Mouse (Mus musculus) adrenal gland, adult 8-10 months (tissue): ENCODE measurements around the gene Gm28041. TPM values are rescaled to one million over a fixed set of nuclear protein-coding genes. Genes with fewer than 3 reads are reported as not detected.
"Not testable (repeated sequence)": the region's sequence is repeated elsewhere in the genome, so short reads cannot be mapped to it uniquely, and the experiment has no call there.

ENCODE experiments used
- DNase-seq: peaks from one replicate; pipeline ENCODE4 v3.0.0; 2022
- total RNA-seq, 4 experiments: library from RNA; stranded (reverse); gene quantifications; 2 replicates each; pipeline ENCODE4 v1.2.4; 2022

Gene Gm28041
- total RNA-seq = 1 to 10 TPM in 3 of 4 experiments, under 1 TPM in 1; 0.46 to 3.7 (median 1.6) TPM

- DNase-seq = peak; percentile 61
These were observed at the start of gene Gm28041, which contains the start of gene Zfp456 for GRCm38 (mm10) chr13:67375050-67375911. Gene Gm28041, minus strand, starts transcription at chr13:67375733. Gene Zfp456, minus strand, starts transcription at chr13:67375810.

DNA sequence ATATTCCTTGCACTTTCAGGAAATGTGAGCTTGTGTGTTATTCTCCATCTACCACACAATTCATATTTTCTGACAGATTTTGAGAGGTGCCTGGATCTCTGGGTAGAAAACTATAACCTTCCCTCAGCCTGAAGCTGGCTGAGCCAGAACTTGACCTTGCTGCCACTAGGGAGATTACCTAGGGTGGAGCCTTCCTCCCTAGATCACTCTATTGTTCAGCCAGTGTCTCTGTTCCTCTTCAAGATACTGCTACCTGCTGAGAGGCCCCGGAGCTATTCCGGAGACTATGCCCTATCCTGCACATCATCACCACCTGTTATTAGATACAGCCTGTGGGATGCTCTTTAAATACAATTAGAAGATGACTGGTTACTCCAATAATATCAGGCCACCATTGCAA is 47.0 kb upstream of the Gm28041 start:
- not testable (repeated sequence) for DNase-seq

- DNase-seq = peak; percentile 16
These were observed 45.8 kb upstream of the Gm28041 start, which contains the start of gene Zfp459 for GRCm38 (mm10) chr13:67421207-67421857. Gene Zfp459, minus strand, starts transcription at chr13:67421418.

DNA sequence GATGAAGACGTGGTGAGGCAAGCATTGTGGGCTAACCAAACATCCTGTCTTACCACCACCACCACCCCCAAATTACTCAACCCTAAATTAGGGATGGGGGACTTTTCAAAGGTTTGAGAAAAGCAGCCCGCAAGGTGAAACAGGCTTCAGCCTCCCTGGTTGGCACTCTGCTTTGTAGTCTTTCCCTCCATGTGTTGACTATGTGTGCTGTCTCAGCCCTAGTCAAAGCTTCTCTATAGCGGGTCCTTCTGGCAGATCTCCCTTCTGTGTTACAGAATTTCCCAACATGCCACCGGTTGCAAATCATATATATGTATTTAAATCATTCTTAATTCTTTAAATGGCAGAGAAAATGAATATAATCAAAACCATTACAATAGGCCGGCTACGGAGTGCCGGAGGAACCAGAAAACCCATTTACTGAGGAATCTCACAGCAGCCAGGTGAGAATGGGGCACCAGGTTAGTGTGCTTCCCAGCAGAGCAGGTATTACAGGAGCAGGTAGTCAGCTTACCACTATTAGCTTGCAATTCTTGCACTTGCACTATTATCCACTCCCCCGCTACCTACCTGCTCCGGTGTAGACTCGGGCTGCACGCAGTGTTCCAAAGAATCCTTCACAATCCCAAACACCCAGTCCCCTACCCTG is 45.1 kb upstream of the Gm28041 start:
- DNase-seq = no peak

DNA sequence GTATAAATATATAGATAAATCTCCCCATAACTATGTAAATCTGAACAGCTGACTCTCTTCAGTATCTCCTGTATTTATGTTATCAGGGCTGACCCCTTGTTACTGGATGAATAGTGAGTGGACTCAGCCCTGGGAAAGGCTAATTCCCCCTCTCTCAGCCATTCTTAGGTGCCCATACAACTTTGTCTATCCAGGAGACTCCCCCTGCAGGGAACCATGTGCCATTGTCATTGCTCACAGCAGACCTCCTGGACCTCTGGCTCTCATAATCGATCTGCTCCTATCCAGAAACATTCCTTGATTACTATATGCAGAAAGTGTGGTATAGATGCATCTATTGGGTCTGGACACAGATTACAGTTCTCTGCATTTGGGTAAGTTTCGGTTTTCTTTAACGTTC is 41.3 kb upstream of the Gm28041 start:
- no peak for DNase-seq

- no peak for DNase-seq
These were observed 40.2 kb upstream of the Gm28041 start for GRCm38 (mm10) chr13:67415759-67416158.

GRCm38 (mm10) chr13:67413634-67414033 is 38.1 kb upstream of the Gm28041 start:
- not testable (repeated sequence) for DNase-seq

DNA sequence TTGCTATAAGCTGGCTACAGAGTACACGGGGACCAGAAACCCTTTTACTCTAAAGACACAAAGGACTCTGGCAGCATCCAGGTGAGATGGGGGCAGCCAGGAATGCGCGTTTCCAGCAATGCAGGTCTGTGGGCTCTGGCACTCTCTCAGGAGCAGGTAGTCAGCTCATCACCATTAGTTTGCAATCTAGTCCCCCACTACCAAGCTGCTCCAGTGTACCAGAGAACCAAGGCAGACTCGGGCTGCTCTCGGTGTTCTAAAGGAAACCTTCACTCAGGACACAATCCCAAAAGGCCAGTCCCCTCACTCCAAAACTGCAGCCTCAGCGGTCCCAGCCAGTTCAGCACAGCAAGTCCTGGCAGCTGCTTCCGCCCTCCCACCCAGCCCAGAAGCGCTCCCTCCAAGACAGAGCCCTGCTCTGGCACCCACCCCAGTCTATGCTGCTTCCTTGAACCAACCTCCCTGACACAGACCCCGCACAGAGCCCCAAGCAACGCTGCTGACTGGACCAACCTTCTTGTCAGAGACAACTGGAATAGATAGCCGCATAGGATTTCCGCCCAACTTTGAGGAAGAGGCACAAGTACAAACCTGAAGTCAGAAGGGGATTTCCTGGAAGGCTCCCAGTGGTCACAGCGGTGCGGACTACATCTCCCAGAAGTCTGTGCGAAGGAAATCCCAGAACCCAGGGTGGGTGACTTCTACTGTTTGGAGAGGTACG is 23.8 kb upstream of the Gm28041 start, which contains the start of gene Zfp429:
Zfp429 (minus strand) TSS at position 637 of the 721 bp plus-strand sequence.
- peak; percentile 59 for DNase-seq

DNA sequence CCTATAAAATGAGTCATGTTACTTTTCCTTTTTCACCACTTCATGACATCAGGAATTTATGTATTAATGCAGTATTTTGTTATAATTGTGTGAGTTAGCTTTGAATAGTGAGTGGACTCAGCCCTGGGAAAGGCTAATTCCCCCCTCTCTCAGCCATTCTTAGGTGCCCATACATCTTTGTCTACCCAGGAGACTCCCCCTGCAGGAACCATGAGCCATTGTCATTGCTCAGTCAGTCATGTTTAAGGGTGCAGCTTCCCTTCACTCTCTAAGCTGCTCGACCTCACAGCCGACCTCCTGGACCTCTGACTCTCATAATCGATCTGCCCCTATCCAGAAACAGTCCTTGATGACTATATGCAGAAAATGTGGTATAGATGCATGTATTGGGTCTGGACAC is 722 bp upstream of the Gm28041 start:
- not testable (repeated sequence) for DNase-seq

DNA sequence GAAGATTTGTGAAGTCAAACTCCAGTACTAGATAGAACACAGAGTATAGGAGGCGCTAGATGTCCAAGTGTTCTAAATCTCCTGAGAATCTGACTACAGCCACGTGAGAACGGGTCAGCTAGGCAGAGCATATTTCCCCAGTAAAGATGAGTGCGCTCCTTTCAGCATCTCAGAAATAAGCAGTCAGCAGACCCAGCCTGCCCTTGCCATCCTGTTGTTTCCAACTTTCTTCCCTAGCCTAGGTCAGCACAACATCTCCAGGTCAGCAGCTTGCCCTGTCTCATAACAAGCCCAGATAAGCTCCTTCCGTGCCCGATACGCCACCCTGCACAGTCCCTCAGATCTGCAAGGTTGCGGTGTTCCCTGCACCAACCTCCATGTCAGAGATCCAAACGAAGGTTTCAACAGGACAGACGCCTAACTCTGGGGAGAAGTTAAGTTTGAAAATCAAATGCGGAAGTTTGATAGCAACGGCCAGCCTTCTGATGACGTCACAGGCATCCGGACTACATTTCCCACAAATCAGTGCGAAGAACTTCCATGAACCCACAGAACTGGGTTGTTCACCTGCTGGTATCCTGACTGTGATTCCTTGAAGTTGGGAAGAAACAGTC is 15.3 kb downstream of the Gm28041 start, which contains the start of the genes Gm28044 and Zfp953:
Gm28044 (minus strand) TSS at position 406 of the 614 bp plus-strand sequence.
Zfp953 (minus strand) TSS at position 475 of the 614 bp plus-strand sequence.
- peak; percentile 85 for DNase-seq

- no peak for DNase-seq
These were observed 23.7 kb downstream of the Gm28041 start for GRCm38 (mm10) chr13:67351854-67352253.

DNA sequence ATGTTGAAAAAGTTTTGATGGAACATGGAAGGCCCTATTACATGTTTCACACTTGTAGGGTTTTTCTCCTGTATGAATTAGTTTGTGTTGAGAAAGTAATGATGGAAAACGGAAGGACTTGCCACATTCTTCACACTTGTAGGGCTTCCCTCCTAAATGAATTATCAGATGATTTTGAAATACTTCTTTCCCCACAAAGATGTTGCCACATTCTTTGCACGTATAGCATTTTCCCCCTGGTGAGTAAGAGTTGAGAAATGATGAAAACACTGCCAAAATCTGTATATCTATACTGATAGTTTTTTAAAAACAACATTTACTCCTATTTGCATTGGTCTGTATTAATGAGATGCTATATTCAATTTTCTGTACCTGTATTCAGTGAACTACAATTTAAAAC is 32.1 kb downstream of the Gm28041 start:
- DNase-seq = no peak

DNA sequence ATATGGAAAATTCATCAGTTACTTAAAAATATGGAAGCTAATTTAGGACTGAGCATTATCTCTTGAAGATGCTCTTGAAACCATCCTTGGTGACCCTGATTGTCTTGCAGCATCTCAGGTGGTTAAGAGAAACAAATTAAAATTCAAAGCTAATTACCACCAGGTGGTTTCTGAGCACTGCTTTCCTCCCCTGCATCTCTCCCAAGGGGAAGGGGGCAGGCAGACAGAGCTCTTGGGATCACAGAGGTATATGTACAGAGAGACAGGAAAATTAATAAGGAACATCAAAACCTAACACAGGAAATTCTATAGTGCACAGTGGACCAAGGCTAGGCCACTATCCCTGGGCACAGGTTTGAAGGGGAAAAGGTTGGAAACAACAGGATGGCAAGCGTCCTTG is 42.7 kb downstream of the Gm28041 start:
- DNase-seq = no peak

- DNase-seq = peak; percentile 86
These were observed 43.4 kb downstream of the Gm28041 start, which contains the start of gene Zfp595 for GRCm38 (mm10) chr13:67332019-67332724. Gene Zfp595, minus strand, starts transcription at chr13:67332570.

DNA sequence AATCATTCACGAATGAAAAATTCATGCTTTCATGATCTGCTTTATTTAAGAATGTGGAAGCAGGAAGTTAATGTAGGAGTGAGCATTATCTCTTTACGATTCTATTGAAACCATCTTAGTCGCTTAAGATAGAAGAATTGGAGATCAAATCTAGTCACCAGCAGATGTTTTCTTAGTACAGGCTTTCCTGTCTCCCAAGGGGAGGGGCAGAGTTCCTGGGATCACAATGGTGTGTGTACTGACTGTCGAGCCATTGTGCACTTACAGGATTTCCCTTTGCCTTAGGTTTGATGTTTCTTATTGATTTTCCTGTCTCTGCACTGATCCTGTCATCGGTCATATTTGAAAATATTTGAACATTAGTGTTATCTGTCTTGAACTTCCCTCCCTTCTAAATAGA is 68.8 kb downstream of the Gm28041 start:
- DNase-seq = no peak

- peak; percentile 89 for DNase-seq
These were observed 69.5 kb downstream of the Gm28041 start, which contains the start of gene Zfp457 for GRCm38 (mm10) chr13:67305822-67306672. Gene Zfp457, minus strand, starts transcription at chr13:67306485.
